Mouse (Mus musculus) testis, adult 2 months (tissue): ENCODE results near the gene Tmem63b.

Source experiments
- CTCF ChIP-seq: fragments of 200-500 bp; IDR thresholded peaks from 2 replicates; pipeline ENCODE4 v1.5.1; 2012; ENCODE audit warnings: low read depth, mild to moderate bottlenecking, inconsistent platforms, low read length, moderate library complexity; ENCODE audit not compliant: control insufficient read depth, insufficient read depth, insufficient replicate concordance
- POLR2A ChIP-seq: fragments of 200-500 bp; IDR thresholded peaks from 2 replicates; pipeline ENCODE4 v1.6.1; 2012; ENCODE audit warnings: low read depth, mild to moderate bottlenecking, inconsistent platforms, low read length, moderate library complexity; ENCODE audit not compliant: control insufficient read depth

DNA sequence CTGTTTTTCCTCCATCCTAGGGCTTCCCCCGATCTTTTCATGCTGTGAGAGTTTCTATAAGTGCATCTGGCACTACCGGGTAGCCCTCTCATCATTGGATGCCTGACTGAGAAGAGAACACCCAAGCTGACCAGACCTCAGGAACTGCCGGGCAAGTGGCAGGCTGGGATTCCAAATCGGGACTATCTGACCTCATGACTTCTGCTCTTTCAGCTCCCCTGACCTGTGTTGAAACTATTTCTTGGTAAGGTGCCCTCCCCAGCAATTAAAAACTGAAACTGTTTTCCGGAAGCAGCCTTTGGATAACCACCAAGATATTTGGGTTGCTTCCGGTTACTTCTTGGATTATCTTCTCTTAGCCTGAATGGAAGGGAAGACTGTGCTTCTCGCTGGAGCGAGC lies 21.5 kb upstream of the Tmem63b start:
- TF ChIP-seq CTCF (no peak), POLR2A (no peak)
